Mouse (Mus musculus) cerebellum, postnatal 10 days (tissue): ENCODE measurements at regions not wholly inside any gene's neighbourhood (a gene's known extent, or its start where the extent isn't known, plus 50 kb on each side); places are given as distances from the start of the nearest gene placed in this dataset.

Experiments
- DNase-seq, 2 experiments: peaks; one replicate each; pipeline ENCODE4 v3.0.0; 2021; ENCODE audit warnings: mixed read lengths in 2 of 2

- peak in 1 of 2 experiments; percentile 14 for DNase-seq
Observed at GRCm38 (mm10) chr14:92764354-92764753, 1126.1 kb downstream of the Pcdh9 start.

GRCm38 (mm10) chr14:92754676-92755075 is 1135.8 kb downstream of the Pcdh9 start:
- no peak for DNase-seq

- no peak for DNase-seq
Observed at GRCm38 (mm10) chr14:92717666-92718065, 1172.8 kb downstream of the Pcdh9 start.

GRCm38 (mm10) chr14:92688151-92688550 is 1202.3 kb downstream of the Pcdh9 start:
- DNase-seq = no peak

GRCm38 (mm10) chr14:92687106-92687505 is 1203.4 kb downstream of the Pcdh9 start:
- DNase-seq = no peak

- no peak for DNase-seq
Observed at GRCm38 (mm10) chr14:92678845-92679499, 1211.5 kb downstream of the Pcdh9 start.

- peak; percentile 80 to 88 for DNase-seq
Observed at GRCm38 (mm10) chr14:92674146-92674545, 1216.3 kb downstream of the Pcdh9 start.
